In the genomic region with DNA sequence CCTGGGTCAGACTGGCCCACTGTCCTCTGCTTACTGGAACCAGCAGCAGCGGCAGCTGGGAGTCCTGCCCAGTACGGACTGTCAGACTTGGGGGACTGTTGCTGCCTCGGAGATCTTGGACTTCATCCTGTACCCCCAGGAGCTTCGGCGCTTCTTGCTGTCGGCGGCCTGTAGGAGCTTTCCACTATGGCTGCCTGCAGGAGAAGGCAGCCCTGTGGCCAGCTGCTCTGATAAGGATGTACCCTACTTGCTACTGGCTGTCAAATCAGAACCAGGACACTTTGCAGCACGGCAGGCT, we compare ENCODE assay signal across 12 mouse cellular contexts. TPM values are rescaled to one million over a fixed set of nuclear protein-coding genes. Genes with fewer than 3 reads are reported as not detected.
DNase-seq lines count a peak whose midpoint lies in the region; ATAC-seq and TF ChIP-seq lines count a peak whose summit lies in the region.
"Had no signal": no experiment of that assay in that cellular context is flagged by ENCODE, and none has a peak within 500 bp of the region (broad histone marks: within the 10 kb centered on the region; RNA-seq: fewer than 3 reads in every experiment).

No protein-coding gene starts in this region.

- WGBS in bone marrow, adult 2 months, result 63% methylated on average over 8 of the region's 8 CpGs
- WGBS in heart, embryonic 14.5 days, result 31% methylated on average over 8 of the region's 8 CpGs
- WGBS in limb, embryonic 15.5 days, result 52% methylated on average over 8 of the region's 8 CpGs
- WGBS in forebrain, embryonic 14.5 days, result 78% methylated on average over 8 of the region's 8 CpGs

- TF ChIP-seq POLR2A in bone marrow, adult 2 months (IDR thresholded peaks at IDR 0.05; ENCODE audit: borderline replicate concordance, control insufficient read depth, low read depth, low read length), result no peak

- H3K4me2 ChIP-seq in heart, embryonic 14.5 days (ENCODE audit: low read length), result peak overlapping the region; percentile 67
- H3K4me2 ChIP-seq in limb, embryonic 15.5 days, result peak overlapping the region; percentile 77
- no peak overlapping the region for H3K4me2 ChIP-seq in forebrain, embryonic 14.5 days (ENCODE audit: low read length)

- no peaks in the 10 kb centered on the region for H3K9me3 ChIP-seq in heart, embryonic 14.5 days (ENCODE audit: control insufficient read depth, low read length)
- no peaks in the 10 kb centered on the region for H3K9me3 ChIP-seq in limb, embryonic 15.5 days
- H3K9me3 ChIP-seq in forebrain, embryonic 14.5 days (replicated peaks; ENCODE audit: control insufficient read depth, low read length), result no peaks in the 10 kb centered on the region

- H3K27ac ChIP-seq in bone marrow, adult 2 months (ENCODE audit: control insufficient read depth, insufficient read depth, low read depth, low read length, poor library complexity), result 0 out of 2 replicates have a peak overlapping the region, but pooled peaks have one; percentile 40
- H3K27ac ChIP-seq in heart, embryonic 14.5 days (replicated peaks in 1 of 2; ENCODE audit: control insufficient read depth in 1 of 2, insufficient read depth in 1 of 2, low read depth in 2 of 2, low read length in 2 of 2), result no peak overlapping the region
- no peak overlapping the region for H3K27ac ChIP-seq in limb, embryonic 15.5 days
- no peak overlapping the region for H3K27ac ChIP-seq in forebrain, embryonic 14.5 days (ENCODE audit: low read depth, low read length)

- H3K9ac ChIP-seq in heart, embryonic 14.5 days (ENCODE audit: low read length), result peak overlapping the region; percentile 68
- H3K9ac ChIP-seq in limb, embryonic 15.5 days, result no peak overlapping the region
- no peak overlapping the region for H3K9ac ChIP-seq in forebrain, embryonic 14.5 days (ENCODE audit: low read length)

- peaks cover 11% of the 10 kb centered on the region for H3K4me1 ChIP-seq in bone marrow, adult 2 months (ENCODE audit: control insufficient read depth, insufficient read depth, low read length)
- peaks cover 11 to 37% of the 10 kb centered on the region in 2 experiments; a peak in 3 of 4 replicates for H3K4me1 ChIP-seq in heart, embryonic 14.5 days (ENCODE audit: control insufficient read depth in 2 of 2, insufficient read depth in 2 of 2, low read length in 2 of 2)
- peaks cover 30% of the 10 kb centered on the region for H3K4me1 ChIP-seq in limb, embryonic 15.5 days
- no peaks in the 10 kb centered on the region; the same call in 1 of the 2 replicates for H3K4me1 ChIP-seq in forebrain, embryonic 14.5 days (ENCODE audit: control insufficient read depth, insufficient read depth, low read length)

- no peaks in the 10 kb centered on the region for H3K27me3 ChIP-seq in heart, embryonic 14.5 days (ENCODE audit: control insufficient read depth, insufficient read depth, low read length)
- peaks cover 8% of the 10 kb centered on the region; the same call in 1 of the 2 replicates for H3K27me3 ChIP-seq in limb, embryonic 15.5 days
- H3K27me3 ChIP-seq in forebrain, embryonic 14.5 days (replicated peaks; ENCODE audit: control insufficient read depth, insufficient read depth, low read length), result no peaks in the 10 kb centered on the region

- no peak for ATAC-seq in heart, embryonic 14.5 days (ENCODE audit: insufficient number of reproducible peaks, insufficient read depth, low FRiP score, low read depth)
- no peak for ATAC-seq in limb, embryonic 15.5 days (ENCODE audit: insufficient number of reproducible peaks, low FRiP score, low TSS enrichment, low read depth)
- ATAC-seq in forebrain, embryonic 14.5 days, result no peak
- ATAC-seq: midbrain, embryonic 16.5 days had no signal

- no peak for TF ChIP-seq CTCF in bone marrow, adult 2 months (IDR thresholded peaks at IDR 0.05; ENCODE audit: control insufficient read depth, insufficient read depth, low read length)

- peaks cover 59% of the 10 kb centered on the region for H3K36me3 ChIP-seq in heart, embryonic 14.5 days (ENCODE audit: control insufficient read depth, insufficient read depth, low read length)
- peaks cover 62% of the 10 kb centered on the region for H3K36me3 ChIP-seq in limb, embryonic 15.5 days
- H3K36me3 ChIP-seq in forebrain, embryonic 14.5 days (ENCODE audit: control insufficient read depth, insufficient read depth, low read length), result peaks cover 52% of the 10 kb centered on the region

- H3K4me3 ChIP-seq in bone marrow, adult 2 months (replicated peaks; ENCODE audit: control insufficient read depth, low read depth, low read length), result peak overlapping the region; percentile 63
- peak overlapping the region; percentile 43 to 45; a peak in 2 of 4 replicates for H3K4me3 ChIP-seq in heart, embryonic 14.5 days (ENCODE audit: control insufficient read depth in 1 of 2, insufficient read depth in 1 of 2, low read depth in 1 of 2, low read length in 2 of 2)
- H3K4me3 ChIP-seq in limb, embryonic 15.5 days, result peak overlapping the region; percentile 44
- H3K4me3 ChIP-seq in forebrain, embryonic 14.5 days (ENCODE audit: low read depth, low read length), result no peak overlapping the region

- DNase-seq in kidney, adult 18-20 months, result peak; percentile 28
- no peak for DNase-seq in kidney, adult 9 months
- DNase-seq in right cerebral cortex, postnatal 36 days (ENCODE audit: low spot score in 2 of 2), result no peak
- DNase-seq in forebrain, embryonic 14.5 days (ENCODE audit: low spot score), result no peak
- DNase-seq in adrenal gland, adult 2 months, result no peak
- DNase-seq: gastrocnemius, postnatal 25 days had no signal

RNA-seq across cellular contexts. Expression of a gene that starts 1.8 kb away (rescaled TPM):
- 15.2 and 26.9 TPM in 2 replicates for polyA plus RNA-seq in bone marrow, adult 2 months (2011; ENCODE audit: insufficient read depth, insufficient read length, low replicate concordance, missing spikeins)
- 3.2 and 3.5 TPM in 2 replicates for polyA plus RNA-seq in heart, embryonic 14.5 days (2014; fragmentation: Nextera tagmentation; extraction: Ambion mirVana)
- 9.3 and 11.8 TPM in 2 replicates for polyA plus RNA-seq in limb, embryonic 15.5 days (2015; fragmentation: Nextera tagmentation; extraction: Ambion mirVana)
- polyA plus RNA-seq in forebrain, embryonic 14.5 days (2014; fragmentation: Nextera tagmentation; extraction: Ambion mirVana), result 0.43 and 0.58 TPM in 2 replicates
- total RNA-seq in adrenal gland, adult 2 months (2021), result 1 to 10 TPM; 1.8 to 4.5 TPM
- polyA plus RNA-seq in adrenal gland, adult 2 months (2012; rRNA removed), result 11.8 and 13.0 TPM in 2 replicates

RNA-seq across cellular contexts. Expression of a gene that starts 9.1 kb away (rescaled TPM):
- polyA plus RNA-seq in bone marrow, adult 2 months (2011; ENCODE audit: insufficient read depth, insufficient read length, low replicate concordance, missing spikeins), result 11.5 and 23.1 TPM in 2 replicates
- 62.7 and 66.3 TPM in 2 replicates for polyA plus RNA-seq in heart, embryonic 14.5 days (2014; fragmentation: Nextera tagmentation; extraction: Ambion mirVana)
- polyA plus RNA-seq in limb, embryonic 15.5 days (2015; fragmentation: Nextera tagmentation; extraction: Ambion mirVana), result 29.1 and 30.6 TPM in 2 replicates
- polyA plus RNA-seq in forebrain, embryonic 14.5 days (2014; fragmentation: Nextera tagmentation; extraction: Ambion mirVana), result 29.9 and 36.0 TPM in 2 replicates
- total RNA-seq in adrenal gland, adult 2 months (2021), result 10 to 100 TPM; 21.4 to 35.3 TPM
- polyA plus RNA-seq in adrenal gland, adult 2 months (2012; rRNA removed), result 54.0 and 54.5 TPM in 2 replicates

RNA-seq across cellular contexts. Expression of a gene that starts 12.6 kb away (rescaled TPM):
- polyA plus RNA-seq in bone marrow, adult 2 months (2011; ENCODE audit: insufficient read depth, insufficient read length, low replicate concordance, missing spikeins), result not detected in 2 replicates
- not detected in 2 replicates for polyA plus RNA-seq in heart, embryonic 14.5 days (2014; fragmentation: Nextera tagmentation; extraction: Ambion mirVana)
- not detected in 2 replicates for polyA plus RNA-seq in limb, embryonic 15.5 days (2015; fragmentation: Nextera tagmentation; extraction: Ambion mirVana)
- polyA plus RNA-seq in forebrain, embryonic 14.5 days (2014; fragmentation: Nextera tagmentation; extraction: Ambion mirVana), result not detected in 2 replicates
- not detected for total RNA-seq in adrenal gland, adult 2 months (2021)
- not detected in 2 replicates for polyA plus RNA-seq in adrenal gland, adult 2 months (2012; rRNA removed)
- total RNA-seq: gastrocnemius, postnatal 25 days; layer of hippocampus, postnatal 10 days; MEL had no signal
- polyA plus RNA-seq: midbrain, embryonic 16.5 days had no signal

RNA-seq across cellular contexts. Expression of a gene that starts 30.5 kb away (rescaled TPM):
- polyA plus RNA-seq in bone marrow, adult 2 months (2011; ENCODE audit: insufficient read depth, insufficient read length, low replicate concordance, missing spikeins), result 26.3 and 36.1 TPM in 2 replicates
- polyA plus RNA-seq in heart, embryonic 14.5 days (2014; fragmentation: Nextera tagmentation; extraction: Ambion mirVana), result 46.8 and 55.5 TPM in 2 replicates
- 59.1 and 62.5 TPM in 2 replicates for polyA plus RNA-seq in limb, embryonic 15.5 days (2015; fragmentation: Nextera tagmentation; extraction: Ambion mirVana)
- polyA plus RNA-seq in forebrain, embryonic 14.5 days (2014; fragmentation: Nextera tagmentation; extraction: Ambion mirVana), result 65.1 and 69.7 TPM in 2 replicates
- 100 to 1,000 TPM; 207 to 217 TPM for total RNA-seq in adrenal gland, adult 2 months (2021)
- 626 and 697 TPM in 2 replicates for polyA plus RNA-seq in adrenal gland, adult 2 months (2012; rRNA removed)

RNA-seq across cellular contexts. Expression of a gene that starts 30.7 kb away (rescaled TPM):
- polyA plus RNA-seq in bone marrow, adult 2 months (2011; ENCODE audit: insufficient read depth, insufficient read length, low replicate concordance, missing spikeins), result 21.7 and 39.8 TPM in 2 replicates
- polyA plus RNA-seq in heart, embryonic 14.5 days (2014; fragmentation: Nextera tagmentation; extraction: Ambion mirVana), result 33.9 and 35.8 TPM in 2 replicates
- 64.7 and 69.8 TPM in 2 replicates for polyA plus RNA-seq in limb, embryonic 15.5 days (2015; fragmentation: Nextera tagmentation; extraction: Ambion mirVana)
- polyA plus RNA-seq in forebrain, embryonic 14.5 days (2014; fragmentation: Nextera tagmentation; extraction: Ambion mirVana), result 49.4 and 53.9 TPM in 2 replicates
- 10 to 100 TPM; 42.5 to 44.0 TPM for total RNA-seq in adrenal gland, adult 2 months (2021)
- 121 and 124 TPM in 2 replicates for polyA plus RNA-seq in adrenal gland, adult 2 months (2012; rRNA removed)
